Mouse (Mus musculus) splenic B cell, adult 2 months (primary cell): ENCODE data around the gene Lsm10.

Experiments used
- DNase-seq: peaks from one replicate; pipeline ENCODE4 v3.0.0-alpha.2; 2011; ENCODE audit warnings: low read depth, low spot score
- H3K27me3 ChIP-seq: 2 replicates; pipeline ENCODE4 v1.6.1; 2012; ENCODE audit warnings: mild to moderate bottlenecking, low read length, moderate library complexity, mixed read lengths; ENCODE audit not compliant: control insufficient read depth, poor library complexity, insufficient read depth, severe bottlenecking
- H3K36me3 ChIP-seq: 2 replicates; pipeline ENCODE4 v1.6.1; 2012; ENCODE audit warnings: mild to moderate bottlenecking, low read length, moderate library complexity, mixed read lengths; ENCODE audit not compliant: control insufficient read depth, poor library complexity, insufficient read depth, severe bottlenecking

The Lsm10 gene

GRCm38 (mm10) chr4:126104261-126105075 is 8.0 kb downstream of the Lsm10 start:
- H3K27me3 ChIP-seq = no peaks in the 10 kb centered on the region
- DNase-seq = peak; percentile 71

GRCm38 (mm10) chr4:126105131-126105783 is 8.8 kb downstream of the Lsm10 start:
- Histone ChIP-seq H3K27me3 (no peaks in the 10 kb centered on the region), H3K36me3 (no peaks in the 10 kb centered on the region)
- DNase-seq = no peak

More at GRCm38 (mm10) chr4:126104261-126105075, 8.0 kb downstream of the Lsm10 start:
- no peaks in the 10 kb centered on the region for H3K36me3 ChIP-seq

- no peak for DNase-seq
- Histone ChIP-seq H3K36me3 (no peaks in the 10 kb centered on the region), H3K27me3 (no peaks in the 10 kb centered on the region)
These were observed 11.8 kb downstream of the Lsm10 start for GRCm38 (mm10) chr4:126108061-126108740.

DNA sequence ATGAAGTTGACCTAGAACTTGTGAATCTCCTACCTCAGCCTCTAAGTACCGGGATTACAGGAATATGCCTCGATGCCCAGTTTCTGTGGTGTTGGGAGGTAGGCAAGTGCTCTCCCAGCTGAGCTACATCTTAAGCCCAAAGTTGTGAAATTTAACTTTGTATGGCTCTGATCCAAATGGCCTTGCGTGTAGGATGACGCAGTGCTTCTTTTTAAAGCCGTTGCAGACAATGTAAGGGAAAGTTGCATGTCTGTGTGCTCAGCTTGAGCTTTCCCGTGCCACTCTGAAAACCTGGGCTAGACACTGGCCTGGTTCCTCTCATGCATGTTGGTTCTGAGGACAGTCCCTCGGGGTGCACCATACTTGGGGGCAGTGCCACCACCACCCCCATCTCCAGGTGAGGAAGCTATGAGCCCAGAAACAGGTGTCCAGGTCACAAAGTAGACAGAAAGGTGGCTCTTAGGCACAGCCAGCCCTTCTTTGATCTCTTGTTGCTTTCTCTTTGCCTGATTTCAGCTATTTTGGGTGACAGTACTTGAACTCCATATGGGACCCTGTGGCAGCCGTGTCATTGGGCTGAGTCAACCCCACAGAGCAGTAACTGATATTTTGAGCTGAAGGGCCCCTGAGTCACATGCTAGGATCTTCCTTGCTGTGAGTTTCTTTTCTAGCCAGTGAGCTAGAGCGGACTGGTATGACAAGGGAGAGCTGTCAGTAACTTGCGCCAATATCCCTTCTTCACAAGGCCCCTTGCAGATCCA is 13.4 kb downstream of the Lsm10 start:
- peak; percentile 18 for DNase-seq
- Histone ChIP-seq H3K36me3 (no peaks in the 10 kb centered on the region), H3K27me3 (no peaks in the 10 kb centered on the region)

GRCm38 (mm10) chr4:126110374-126111152 is 14.1 kb downstream of the Lsm10 start:
- Histone ChIP-seq H3K27me3 (no peaks in the 10 kb centered on the region), H3K36me3 (no peaks in the 10 kb centered on the region)
- peak; percentile 82 for DNase-seq

- DNase-seq = no peak
- H3K36me3 ChIP-seq = no peaks in the 10 kb centered on the region
- H3K27me3 ChIP-seq = no peaks in the 10 kb centered on the region
These were observed 14.7 kb downstream of the Lsm10 start for GRCm38 (mm10) chr4:126111153-126111549.

DNA sequence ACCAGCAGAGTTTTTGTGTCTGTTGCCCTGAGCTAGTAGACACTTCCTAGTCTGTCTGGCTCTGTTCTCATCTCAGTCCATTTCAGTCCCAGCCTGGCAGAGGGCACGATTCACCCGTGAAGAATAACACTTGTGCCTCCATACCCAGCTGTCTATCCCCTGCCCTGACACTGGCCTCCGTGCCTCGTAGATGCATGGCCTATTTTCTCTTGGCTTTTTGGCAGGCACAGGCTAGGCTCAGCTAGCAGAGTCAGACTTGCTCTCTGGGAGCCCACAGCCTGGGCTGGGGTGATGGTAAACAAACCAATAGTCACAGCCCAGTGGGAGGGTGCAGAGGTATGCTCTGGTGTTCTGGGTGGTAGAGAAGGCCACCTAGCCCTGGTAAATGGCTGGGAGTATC is 16.8 kb downstream of the Lsm10 start:
- Histone ChIP-seq H3K27me3 (no peaks in the 10 kb centered on the region), H3K36me3 (no peaks in the 10 kb centered on the region)
- DNase-seq = no peak

DNA sequence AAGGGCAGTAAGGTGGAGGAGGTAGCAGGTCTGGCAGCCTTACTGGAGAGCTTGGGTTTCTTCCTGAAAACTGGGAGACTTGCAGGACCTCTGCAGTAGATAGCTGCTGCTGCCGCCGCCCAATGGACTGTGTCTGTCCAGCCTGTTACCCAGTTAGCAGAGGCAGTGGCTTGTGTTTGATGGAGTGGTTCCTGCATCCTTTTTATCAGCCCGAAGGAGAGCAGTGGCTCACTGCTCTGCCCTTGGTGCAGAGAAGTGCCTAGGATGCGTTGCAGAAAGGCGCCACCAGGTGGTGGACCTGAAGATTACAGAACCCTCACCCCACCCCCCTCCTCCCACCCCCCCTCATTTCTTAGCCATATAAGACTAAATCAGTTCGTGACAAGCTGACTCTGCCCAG is 17.5 kb downstream of the Lsm10 start:
- H3K27me3 ChIP-seq = no peaks in the 10 kb centered on the region
- DNase-seq = peak; percentile 82
- no peaks in the 10 kb centered on the region for H3K36me3 ChIP-seq

DNA sequence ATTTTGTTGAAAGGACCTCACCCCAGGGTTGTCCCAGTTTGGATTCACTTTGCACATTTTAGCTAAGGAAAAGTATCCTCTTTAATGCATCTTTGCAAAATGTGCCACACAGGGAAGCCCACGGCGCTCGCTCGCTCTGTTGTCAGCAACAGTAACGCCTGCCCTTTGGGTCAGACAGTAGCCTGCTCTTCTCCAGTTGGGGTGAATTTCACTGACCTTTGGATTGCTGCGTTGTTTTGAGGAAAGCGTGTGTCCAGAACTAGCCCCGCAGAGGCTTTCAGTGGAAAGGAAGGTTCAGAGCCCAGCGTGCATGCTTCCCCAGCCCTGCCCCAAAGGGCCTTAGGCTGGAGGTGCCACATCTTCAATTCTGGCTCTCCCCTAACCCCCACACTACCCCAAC is 19.0 kb downstream of the Lsm10 start:
- DNase-seq = no peak
- Histone ChIP-seq H3K27me3 (no peaks in the 10 kb centered on the region), H3K36me3 (no peaks in the 10 kb centered on the region)

GRCm38 (mm10) chr4:126115871-126116521 is 19.6 kb downstream of the Lsm10 start:
- no peaks in the 10 kb centered on the region for H3K27me3 ChIP-seq
- no peaks in the 10 kb centered on the region for H3K36me3 ChIP-seq
- no peak for DNase-seq

DNA sequence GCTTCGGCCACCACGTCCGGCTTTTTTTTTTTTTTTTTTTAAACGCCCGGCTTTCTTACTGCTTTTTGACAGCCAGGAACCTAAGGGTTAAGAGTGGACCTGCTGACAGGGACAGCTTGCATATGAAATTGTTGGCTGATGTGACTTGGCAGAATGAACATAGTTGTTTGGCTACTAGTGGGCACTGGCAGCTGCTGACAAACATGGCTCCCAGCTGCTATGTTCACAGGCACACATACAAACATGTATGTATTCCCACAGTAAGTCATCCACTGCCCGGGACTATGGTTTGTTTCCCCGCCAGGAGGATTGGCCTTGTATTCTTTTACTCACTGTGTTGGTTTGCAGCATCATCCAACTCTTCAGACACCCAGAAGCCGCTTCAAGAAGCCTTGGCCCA is 20.7 kb downstream of the Lsm10 start:
- Histone ChIP-seq H3K27me3 (no peaks in the 10 kb centered on the region), H3K36me3 (no peaks in the 10 kb centered on the region)
- no peak for DNase-seq

GRCm38 (mm10) chr4:126118651-126119050 is 22.2 kb downstream of the Lsm10 start:
- H3K36me3 ChIP-seq = no peaks in the 10 kb centered on the region
- H3K27me3 ChIP-seq = no peaks in the 10 kb centered on the region
- no peak for DNase-seq

DNA sequence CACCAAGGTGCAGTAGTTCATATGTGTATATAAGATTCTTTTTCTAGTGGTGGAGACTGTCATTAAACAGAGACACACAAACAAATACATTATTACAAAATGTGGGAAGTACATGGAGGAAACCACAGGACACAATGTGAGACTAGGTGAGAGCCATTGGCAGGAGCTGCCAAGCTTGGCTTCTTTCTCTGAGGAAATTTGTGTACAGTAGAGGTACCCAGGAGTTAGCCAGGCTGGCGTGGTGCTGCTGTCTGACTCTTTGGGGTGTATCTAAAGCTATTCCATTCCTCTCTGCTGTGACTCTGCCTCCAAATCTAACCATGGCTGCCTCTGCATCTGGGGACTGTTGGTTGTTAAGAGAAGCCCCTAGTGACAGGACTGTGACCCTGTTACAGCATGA is 22.6 kb downstream of the Lsm10 start:
- no peak for DNase-seq
- no peaks in the 10 kb centered on the region for H3K27me3 ChIP-seq
- no peaks in the 10 kb centered on the region for H3K36me3 ChIP-seq
